Mouse (Mus musculus) cerebellum, adult 9-11 months (tissue): Measurements from ENCODE around the gene Tmem69.

Experiments used
- DNase-seq: peaks from one replicate; pipeline ENCODE4 v3.0.0; 2022

Gene Tmem69

GRCm38 (mm10) chr4:116555413-116556300, at the start of gene Tmem69:
Gene Tmem69, minus strand, starts transcription at chr4:116555936.
- peak; percentile 77 for DNase-seq

- peak; percentile 94 for DNase-seq
Observed at GRCm38 (mm10) chr4:116596978-116597881, 41.5 kb upstream of the Tmem69 start.

- DNase-seq, result peak; percentile 19
Observed at GRCm38 (mm10) chr4:116596379-116596778, 40.6 kb upstream of the Tmem69 start, which contains the start of gene Ccdc17. Gene Ccdc17, plus strand, starts transcription at chr4:116596654.

GRCm38 (mm10) chr4:116595793-116596192, 40.1 kb upstream of the Tmem69 start:
- no peak for DNase-seq

GRCm38 (mm10) chr4:116558151-116558882, 2.6 kb upstream of the Tmem69 start:
- DNase-seq, result no peak

- DNase-seq, result peak; percentile 98
Observed at GRCm38 (mm10) chr4:116557306-116558121, 1.8 kb upstream of the Tmem69 start, which contains the start of gene Gpbp1l1. Gene Gpbp1l1, plus strand, starts transcription at chr4:116557658.

GRCm38 (mm10) chr4:116556561-116557305, 997 bp upstream of the Tmem69 start:
- peak; percentile 95 for DNase-seq

GRCm38 (mm10) chr4:116553035-116553434, 2.7 kb downstream of the Tmem69 start:
- DNase-seq, result no peak

- no peak for DNase-seq
Observed at GRCm38 (mm10) chr4:116550432-116550831, 5.3 kb downstream of the Tmem69 start.

GRCm38 (mm10) chr4:116537737-116538136, 18.0 kb downstream of the Tmem69 start:
- no peak for DNase-seq

GRCm38 (mm10) chr4:116536351-116536750, 19.4 kb downstream of the Tmem69 start:
- DNase-seq, result no peak

GRCm38 (mm10) chr4:116531109-116531508, 24.6 kb downstream of the Tmem69 start:
- DNase-seq, result no peak

- peak; percentile 97 for DNase-seq
Observed at GRCm38 (mm10) chr4:116507425-116508218, 48.1 kb downstream of the Tmem69 start, which contains the start of gene Ipp. Gene Ipp, plus strand, starts transcription at chr4:116507549.

- no peak for DNase-seq
Observed at GRCm38 (mm10) chr4:116506886-116507424, 48.8 kb downstream of the Tmem69 start.
